9 mouse cellular contexts compared by ENCODE assay signal in the genomic region with DNA sequence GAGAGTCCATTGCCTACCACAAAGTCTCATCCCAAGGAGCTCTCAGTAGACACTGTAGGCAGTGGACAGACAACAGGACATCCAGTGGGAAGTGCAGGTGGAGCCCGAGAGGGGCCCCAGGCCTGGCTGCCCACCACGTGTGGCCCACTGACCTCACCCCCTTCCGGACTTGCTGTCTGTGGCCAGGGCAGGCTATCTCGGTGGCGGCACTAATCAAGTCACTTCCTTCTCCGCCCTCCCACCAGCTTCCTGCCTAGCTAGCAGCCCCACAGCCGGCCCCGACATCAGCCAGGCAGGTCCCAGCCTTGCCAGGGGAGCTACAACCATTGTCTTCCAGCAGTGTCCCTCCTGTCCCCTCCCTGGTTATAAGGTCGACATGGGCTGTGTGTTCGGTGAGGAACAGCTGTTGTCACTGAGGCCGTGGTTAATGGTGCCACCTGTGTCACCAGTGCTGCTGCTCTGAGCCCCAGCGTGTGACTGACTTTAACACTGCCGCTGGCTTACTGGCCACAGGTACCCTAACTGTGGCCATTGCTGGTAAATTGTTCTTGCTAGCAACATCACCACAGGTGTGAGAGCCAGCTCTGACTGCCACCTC. TPM values are rescaled to one million over a fixed set of nuclear protein-coding genes. Genes with fewer than 3 reads are reported as not detected.
DNase-seq lines count a peak whose midpoint lies in the region; ATAC-seq and TF ChIP-seq lines count a peak whose summit lies in the region.
"Had no signal": no experiment of that assay in that cellular context is flagged by ENCODE, and none has a peak within 500 bp of the region (broad histone marks: within the 10 kb centered on the region; RNA-seq: fewer than 3 reads in every experiment).

No protein-coding gene starts in this region.

- H3K27ac ChIP-seq in lung, embryonic 14.5 days (ENCODE audit: low read depth): peak overlapping the region; percentile 60; the same call in 1 of the 2 replicates
- no peak overlapping the region for H3K27ac ChIP-seq in midbrain, embryonic 13.5 days
- H3K27ac ChIP-seq: neural tube, embryonic 12.5 days had no signal

- H3K9me3 ChIP-seq in lung, embryonic 14.5 days (ENCODE audit: low read depth, low read length): no peaks in the 10 kb centered on the region
- no peaks in the 10 kb centered on the region for H3K9me3 ChIP-seq in midbrain, embryonic 13.5 days
- H3K9me3 ChIP-seq: neural tube, embryonic 12.5 days had no signal

- DNase-seq in CD4-positive helper T cell, adult 2 months (ENCODE audit: low read depth, low spot score): peak; percentile 28
- DNase-seq in kidney, adult 11 months: peak; percentile 49
- DNase-seq in lung, embryonic 14.5 days: peak; percentile 58
- DNase-seq in cerebellum, adult 9-11 months: no peak
- no peak for DNase-seq in gastrocnemius, adult 18-20 months (ENCODE audit: low spot score)
- DNase-seq in gastrocnemius, postnatal 36 days: no peak

- no peak overlapping the region for H3K9ac ChIP-seq in lung, embryonic 14.5 days
- no peak overlapping the region for H3K9ac ChIP-seq in midbrain, embryonic 13.5 days (replicated peaks)

- no peak for TF ChIP-seq CTCF in lung, embryonic 14.5 days (IDR thresholded peaks at IDR 0.05; ENCODE audit: low read depth)

- WGBS in lung, embryonic 14.5 days: 49% methylated on average over 13 of the region's 13 CpGs
- WGBS in midbrain, embryonic 13.5 days: 63% methylated on average over 13 of the region's 13 CpGs

- H3K4me2 ChIP-seq in lung, embryonic 14.5 days: no peak overlapping the region
- no peak overlapping the region for H3K4me2 ChIP-seq in midbrain, embryonic 13.5 days (replicated peaks)
- H3K4me2 ChIP-seq: neural tube, embryonic 12.5 days had no signal

- intact Hi-C loops in gastrocnemius, postnatal 36 days (cut with DNase I): no loop called here

- peak; percentile 60 for ATAC-seq in common myeloid progenitor, adult 5-6 weeks (replicated peaks; ENCODE audit: low read depth, poor library complexity, severe bottlenecking)
- ATAC-seq in lung, embryonic 14.5 days (ENCODE audit: insufficient read depth): 0 out of 2 replicates have a peak, but pooled peaks have one; percentile 26
- no peak for ATAC-seq in midbrain, embryonic 13.5 days

- H3K4me3 ChIP-seq in lung, embryonic 14.5 days (ENCODE audit: low read depth, low read length): no peak overlapping the region
- no peak overlapping the region for H3K4me3 ChIP-seq in midbrain, embryonic 13.5 days (replicated peaks)
- H3K4me3 ChIP-seq: neural tube, embryonic 12.5 days had no signal

- H3K36me3 ChIP-seq in lung, embryonic 14.5 days (ENCODE audit: insufficient read depth): 0 out of 2 replicates have a peak, but pooled peaks cover 3% of the 10 kb centered on the region
- H3K36me3 ChIP-seq in midbrain, embryonic 13.5 days: no peaks in the 10 kb centered on the region
- H3K36me3 ChIP-seq: neural tube, embryonic 12.5 days had no signal

- no peaks in the 10 kb centered on the region for H3K27me3 ChIP-seq in lung, embryonic 14.5 days (ENCODE audit: insufficient read depth, low read length)
- H3K27me3 ChIP-seq in midbrain, embryonic 13.5 days: no peaks in the 10 kb centered on the region
- H3K27me3 ChIP-seq: neural tube, embryonic 12.5 days had no signal

- H3K4me1 ChIP-seq in lung, embryonic 14.5 days (ENCODE audit: insufficient read depth): 0 out of 2 replicates have a peak, but pooled peaks cover 7% of the 10 kb centered on the region
- peaks cover 27% of the 10 kb centered on the region for H3K4me1 ChIP-seq in midbrain, embryonic 13.5 days (replicated peaks)

RNA-seq across cellular contexts. Expression of a gene that starts 33.1 kb away (rescaled TPM):
- 53.0 and 72.2 TPM in 2 replicates for total RNA-seq in common myeloid progenitor, adult 5-6 weeks (2017)
- polyA plus RNA-seq in lung, embryonic 14.5 days (2014; fragmentation: Nextera tagmentation; extraction: Ambion mirVana): 2.7 and 2.9 TPM in 2 replicates
- 1 to 10 TPM; 6.6 to 7.5 TPM for total RNA-seq in gastrocnemius, adult 18-20 months (2021)
- polyA plus RNA-seq in midbrain, embryonic 13.5 days (2015; fragmentation: Nextera tagmentation; extraction: Ambion mirVana): 1.5 and 2.1 TPM in 2 replicates
- total RNA-seq in gastrocnemius, postnatal 36 days (2021): 1 to 10 TPM; 5.6 to 8.9 TPM

RNA-seq across cellular contexts. Expression of a gene that starts 45.5 kb away (rescaled TPM):
- total RNA-seq in common myeloid progenitor, adult 5-6 weeks (2017): not detected in 2 replicates
- polyA plus RNA-seq in lung, embryonic 14.5 days (2014; fragmentation: Nextera tagmentation; extraction: Ambion mirVana): not detected in 2 replicates
- total RNA-seq in gastrocnemius, adult 18-20 months (2021): not detected
- polyA plus RNA-seq in midbrain, embryonic 13.5 days (2015; fragmentation: Nextera tagmentation; extraction: Ambion mirVana): not detected in 2 replicates
- not detected for total RNA-seq in gastrocnemius, postnatal 36 days (2021)
- polyA plus RNA-seq: neural tube, embryonic 12.5 days had no signal

Comparison
In these comparisons a context has a peak if more than half of its experiments do, and no peak if none do; other contexts are left out.
1. DNase-seq: peak in CD4-positive helper T cell, adult 2 months (single experiment), kidney, adult 11 months (single experiment) and lung, embryonic 14.5 days (single experiment); none in cerebellum, adult 9-11 months (single experiment), gastrocnemius, adult 18-20 months (single experiment) and gastrocnemius, postnatal 36 days (0 of 2).